Mouse (Mus musculus): ENCODE measurements at regions not wholly inside any gene's neighbourhood (a gene's known extent, or its start where the extent isn't known, plus 50 kb on each side); places are given as distances from the start of the nearest gene placed in this dataset.

DNA sequence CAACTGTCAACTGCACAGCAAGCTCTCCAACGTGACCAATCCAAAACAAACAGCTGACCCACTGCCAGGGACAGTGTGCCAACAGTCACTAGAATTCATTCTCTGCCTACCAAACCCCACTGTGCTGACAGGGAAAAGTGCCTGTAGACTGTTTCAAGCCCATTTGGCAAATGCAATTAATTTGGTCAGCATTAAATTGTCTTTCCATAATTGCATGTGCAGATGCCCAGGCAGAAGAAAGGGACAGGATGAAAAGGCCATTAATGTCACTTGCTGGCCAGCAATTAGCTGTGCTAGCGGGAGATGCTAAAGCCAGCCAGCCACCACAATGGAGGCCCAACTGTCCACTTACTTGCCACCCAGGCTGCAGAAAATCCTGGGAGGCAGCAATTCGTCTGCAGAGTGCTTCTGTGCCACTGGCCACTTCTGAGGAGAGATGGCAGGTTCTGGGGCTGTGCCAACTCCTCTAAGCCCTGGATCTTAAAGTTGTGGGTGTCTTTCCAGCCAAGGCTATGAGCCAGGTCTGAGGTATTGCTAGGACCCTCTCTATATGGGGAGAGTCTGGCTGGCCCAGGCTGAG lies 108.8 kb upstream of the Kdm8 start:
- no peak for ATAC-seq (replicated peaks; ENCODE audit: low FRiP score, low TSS enrichment, poor library complexity, severe bottlenecking)

DNA sequence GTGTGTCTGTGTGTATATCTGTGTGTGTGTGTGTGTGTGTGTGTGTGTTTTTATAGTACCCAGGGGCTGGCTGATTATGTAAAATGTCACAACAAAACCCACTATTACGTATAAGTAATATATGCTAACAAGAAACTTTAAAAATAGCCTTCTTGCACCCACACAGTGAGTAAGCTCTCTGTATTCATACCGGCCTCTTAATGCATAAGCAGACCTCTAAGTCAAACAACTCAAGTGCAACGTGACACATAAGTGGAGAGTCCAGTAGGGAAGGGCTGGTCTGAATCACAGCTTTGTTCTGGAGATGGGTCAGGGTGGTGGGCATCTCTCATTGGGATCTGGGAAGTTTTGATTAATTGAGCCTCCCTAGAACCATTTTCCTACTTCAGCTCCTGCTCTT lies 107.7 kb upstream of the Kdm8 start:
- ATAC-seq (replicated peaks; ENCODE audit: low FRiP score, low TSS enrichment, poor library complexity, severe bottlenecking), result no peak

DNA sequence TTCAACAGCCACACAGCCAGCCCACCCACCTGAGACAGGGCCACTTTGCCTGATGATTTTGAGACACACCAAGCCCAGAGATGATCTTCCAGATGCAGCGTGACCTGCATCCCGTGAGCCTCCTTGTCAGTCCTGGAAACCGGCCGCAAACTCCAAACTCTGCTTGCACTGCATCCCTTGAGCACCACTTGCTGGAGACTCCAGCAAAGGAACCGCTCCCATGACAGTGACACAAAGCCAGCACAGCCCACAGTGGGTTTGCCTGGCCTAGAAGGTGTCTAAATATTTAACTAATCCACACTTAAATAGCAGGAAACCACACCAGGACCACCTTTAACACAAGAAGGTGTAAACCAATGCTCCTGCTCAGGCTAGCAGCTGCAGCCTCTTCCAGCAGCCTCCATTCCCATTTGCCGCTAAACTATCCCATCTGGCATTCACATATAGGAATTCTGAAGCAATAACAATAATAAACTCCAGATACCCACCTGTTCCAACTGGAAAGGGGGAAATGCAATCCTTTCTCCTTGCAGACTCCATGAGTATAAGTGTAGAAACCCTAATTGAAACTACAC lies 106.2 kb upstream of the Kdm8 start:
- ATAC-seq (replicated peaks; ENCODE audit: low FRiP score, low TSS enrichment, poor library complexity, severe bottlenecking), result no peak

DNA sequence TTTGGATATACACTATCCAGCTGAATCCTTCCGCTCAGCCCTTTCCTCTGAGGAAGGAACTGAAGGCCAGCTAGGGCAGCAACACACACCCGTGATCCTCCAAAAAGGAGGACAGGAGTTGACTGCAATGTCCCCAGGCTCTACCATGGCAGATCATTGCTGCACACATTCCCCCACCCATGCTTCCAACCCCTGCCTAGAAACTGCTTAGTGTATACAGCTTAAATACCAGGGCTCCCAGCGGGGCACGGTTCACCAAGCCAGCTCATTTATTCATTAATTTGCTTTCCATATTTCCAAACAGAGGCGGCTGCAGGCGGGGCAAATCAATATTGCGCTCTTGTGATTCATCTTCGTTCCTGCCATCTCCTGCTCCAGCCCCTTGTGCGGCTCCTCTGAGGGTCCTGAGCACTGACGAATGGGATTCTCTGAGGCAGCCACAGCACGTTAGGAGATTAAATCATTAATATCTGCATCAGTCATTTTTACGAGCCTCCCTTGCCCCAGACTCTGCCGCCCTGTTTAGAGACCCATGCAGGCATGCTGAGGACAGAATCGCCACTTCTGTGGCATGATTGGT lies 104.1 kb upstream of the Kdm8 start:
- no peak for ATAC-seq (replicated peaks; ENCODE audit: low FRiP score, low TSS enrichment, poor library complexity, severe bottlenecking)

DNA sequence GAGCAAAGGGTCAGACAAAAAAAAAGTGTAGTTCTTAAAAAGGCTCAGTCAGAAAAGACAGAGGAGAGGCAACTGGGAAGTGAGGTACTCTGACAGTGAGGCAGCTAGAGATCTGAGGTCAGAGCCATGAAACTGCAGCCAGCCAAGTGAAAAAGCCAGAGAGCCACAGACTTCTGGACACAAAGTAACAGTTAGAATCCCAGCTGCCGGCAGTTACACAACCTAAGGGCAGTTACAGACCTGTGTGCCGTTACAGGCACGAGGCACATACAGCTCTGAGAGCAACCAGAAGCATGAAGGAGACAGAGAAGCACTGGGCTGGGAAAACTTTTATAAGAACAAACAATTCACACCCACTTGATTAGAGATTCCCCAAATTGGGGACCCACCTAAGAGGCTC lies 94.9 kb upstream of the Kdm8 start:
- ATAC-seq (replicated peaks; ENCODE audit: low FRiP score, low TSS enrichment, poor library complexity, severe bottlenecking), result no peak

DNA sequence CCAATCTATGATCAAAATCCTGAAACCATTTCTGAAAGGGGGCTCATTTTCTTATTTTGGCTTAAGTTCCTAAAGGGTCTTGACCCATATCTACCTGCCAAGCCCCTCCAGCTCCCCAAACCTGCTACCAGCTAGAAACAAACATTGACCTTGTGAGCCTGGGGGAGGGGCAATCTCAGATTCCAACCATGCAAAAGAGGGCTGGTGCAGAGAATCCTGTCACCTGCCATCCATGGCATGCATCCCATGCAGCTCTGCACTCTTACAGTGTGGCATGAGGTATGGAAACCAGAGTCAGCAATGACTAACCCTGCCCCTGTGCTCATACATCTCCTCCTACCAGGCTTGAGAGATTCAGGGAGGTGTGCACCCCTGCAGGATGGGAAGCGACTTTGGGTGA lies 90.3 kb upstream of the Kdm8 start:
- ATAC-seq (replicated peaks; ENCODE audit: low FRiP score, low TSS enrichment, poor library complexity, severe bottlenecking), result no peak

DNA sequence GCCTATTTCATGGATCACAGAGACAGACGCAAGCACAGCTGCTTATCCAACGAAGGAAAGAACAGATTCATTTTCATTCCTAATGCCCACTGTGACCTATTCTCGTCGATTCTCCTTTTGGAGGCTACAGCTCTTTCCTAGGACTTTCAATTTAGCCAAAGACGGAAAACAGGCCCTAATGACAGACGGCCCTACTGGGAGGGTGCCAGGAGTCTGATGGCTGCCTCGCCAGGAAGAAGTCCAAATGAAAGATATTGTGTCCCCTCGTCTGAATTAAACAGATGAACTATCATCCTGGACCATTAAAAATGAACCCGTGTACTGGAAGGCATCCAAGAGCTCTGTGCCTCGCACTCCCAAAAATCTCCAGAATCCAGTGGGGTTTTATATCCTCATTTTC lies 89.5 kb upstream of the Kdm8 start:
- ATAC-seq (replicated peaks; ENCODE audit: low FRiP score, low TSS enrichment, poor library complexity, severe bottlenecking), result no peak

DNA sequence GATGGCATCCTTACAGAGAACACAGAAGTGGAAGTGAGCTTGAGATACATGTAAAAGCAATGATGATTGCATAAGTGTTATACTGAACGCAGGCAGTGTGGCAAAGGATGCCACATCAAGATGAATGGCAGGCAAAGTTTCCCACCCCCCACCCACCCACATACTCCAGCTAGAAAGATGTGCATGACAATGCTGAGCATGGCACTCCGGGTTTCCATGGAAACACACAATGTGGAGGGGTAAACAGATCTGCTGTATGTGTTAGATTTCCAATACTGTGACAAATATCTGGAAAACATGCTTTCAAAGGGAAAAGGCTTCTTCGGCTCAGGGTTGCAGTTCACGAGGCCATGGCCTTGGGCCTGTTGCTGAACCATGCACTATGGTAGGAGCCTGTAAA lies 86.5 kb upstream of the Kdm8 start:
- ATAC-seq (replicated peaks; ENCODE audit: low FRiP score, low TSS enrichment, poor library complexity, severe bottlenecking), result no peak

DNA sequence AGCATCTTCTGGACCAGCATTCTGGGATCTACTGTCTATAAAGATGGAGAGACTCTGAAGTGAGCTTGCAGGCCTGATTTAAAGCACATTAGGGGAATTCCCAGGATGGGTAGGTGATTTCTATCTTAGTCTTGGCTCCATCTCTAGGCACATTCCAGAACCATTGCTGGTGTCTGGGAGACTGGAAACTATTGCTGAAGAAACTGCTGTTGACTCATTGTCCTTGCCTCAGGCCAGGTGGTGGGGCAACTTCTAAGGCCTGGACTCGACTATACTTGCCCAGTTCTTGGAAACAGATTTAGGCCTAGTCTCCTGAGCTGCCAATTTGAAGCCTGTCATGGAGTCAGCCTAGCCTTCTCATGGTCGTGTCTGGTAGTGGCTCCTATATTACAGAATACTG lies 61.5 kb upstream of the Kdm8 start:
- ATAC-seq (replicated peaks; ENCODE audit: low FRiP score, low TSS enrichment, poor library complexity, severe bottlenecking), result no peak

DNA sequence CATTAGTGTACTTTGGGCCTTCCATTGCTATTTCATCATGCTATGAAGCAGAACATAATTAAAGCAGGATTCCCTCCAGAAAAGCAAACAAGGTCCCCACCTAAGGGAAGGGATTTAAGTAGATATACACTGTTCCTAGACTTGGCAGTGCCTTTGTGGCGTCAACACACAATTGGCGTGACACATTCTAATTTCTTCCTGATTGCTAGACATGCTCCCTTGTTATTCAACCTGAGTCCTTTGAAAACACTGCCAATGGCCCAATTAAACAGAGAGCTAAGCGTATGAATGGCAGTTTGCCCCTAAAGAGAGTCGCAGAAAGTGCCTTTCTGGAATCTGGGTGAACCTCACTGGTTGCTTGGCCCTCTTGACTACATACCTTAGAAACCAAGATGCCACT lies 60.3 kb upstream of the Kdm8 start:
- ATAC-seq (replicated peaks; ENCODE audit: low FRiP score, low TSS enrichment, poor library complexity, severe bottlenecking), result no peak

DNA sequence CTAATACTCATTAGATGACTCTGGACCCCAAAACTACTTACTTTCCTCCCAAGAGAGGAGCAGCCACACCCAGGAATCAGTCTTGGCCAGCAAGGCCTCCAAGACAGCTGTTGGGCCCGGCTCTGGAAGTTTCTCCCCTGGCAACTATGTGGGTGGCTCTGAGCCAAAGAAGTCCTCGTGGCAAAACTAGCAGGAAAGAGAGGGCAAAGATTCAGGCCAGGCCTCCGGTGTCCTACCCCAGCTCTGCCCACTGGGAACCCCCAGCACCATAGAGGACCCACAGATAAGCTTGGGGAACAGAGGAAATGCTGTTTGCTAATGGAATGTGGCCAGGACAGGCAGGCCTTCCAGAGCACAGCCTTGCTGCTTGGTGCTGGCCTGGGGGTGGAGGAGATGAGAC lies 51.9 kb upstream of the Kdm8 start:
- no peak for ATAC-seq (replicated peaks; ENCODE audit: low FRiP score, low TSS enrichment, poor library complexity, severe bottlenecking)

DNA sequence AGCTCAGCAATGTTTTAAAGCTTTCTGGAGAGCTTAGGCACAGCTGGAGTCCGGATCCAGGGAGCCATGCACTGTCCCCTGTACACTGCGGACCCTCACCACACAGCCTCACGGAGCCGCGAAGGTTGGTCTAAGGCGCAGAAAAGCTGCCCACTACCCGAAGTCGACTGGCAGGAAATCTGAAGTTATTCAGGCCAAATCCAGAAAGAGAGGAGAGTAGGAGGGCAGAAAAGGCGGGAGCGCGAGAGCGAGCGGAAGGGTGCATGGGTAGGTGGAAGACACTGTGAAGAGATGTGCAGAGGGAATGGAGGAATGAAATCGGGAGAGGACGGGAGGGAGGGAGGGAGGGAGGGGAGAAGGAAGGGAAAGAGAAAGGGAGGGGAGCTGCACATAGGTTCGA lies 51.2 kb upstream of the Kdm8 start:
- ATAC-seq (replicated peaks; ENCODE audit: low FRiP score, low TSS enrichment, poor library complexity, severe bottlenecking), result no peak

DNA sequence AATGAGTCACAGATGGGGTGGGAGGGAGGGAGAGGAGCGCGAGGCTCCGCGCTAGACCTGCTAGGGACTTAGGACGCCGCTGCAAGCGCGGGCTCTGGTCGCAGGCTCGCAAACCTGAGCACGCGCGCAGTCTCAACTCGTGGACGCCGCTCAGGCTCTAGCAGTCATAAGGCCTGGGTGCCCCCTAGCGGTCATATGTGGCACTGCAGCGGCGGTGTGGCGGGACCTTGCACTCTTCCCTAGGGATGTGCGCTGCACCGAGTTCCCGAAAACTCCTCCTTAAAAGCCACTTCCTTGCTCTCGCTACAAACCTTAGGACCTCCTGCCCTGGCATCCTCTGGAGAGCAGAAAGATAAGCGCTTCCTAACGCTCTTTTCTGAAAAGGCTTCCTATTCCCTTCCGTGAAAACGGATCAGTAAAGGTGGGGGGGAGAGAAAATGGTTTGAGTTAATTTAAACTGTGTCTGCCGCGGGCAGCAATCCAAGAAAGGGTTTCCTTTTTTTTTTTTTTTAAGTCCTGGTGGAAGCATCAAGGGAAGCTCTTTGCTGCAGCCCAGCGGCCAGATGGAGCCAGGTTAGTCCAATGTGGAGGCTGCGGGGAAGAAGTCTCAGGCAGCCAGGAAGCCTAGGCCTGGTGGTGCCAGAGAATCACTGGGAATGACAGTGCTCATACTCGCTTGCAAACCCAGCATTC lies 50.7 kb upstream of the Kdm8 start:
- peak; percentile 82 for ATAC-seq (replicated peaks; ENCODE audit: low FRiP score, low TSS enrichment, poor library complexity, severe bottlenecking)
